Mouse (Mus musculus): ENCODE results near the gene Clmn. TPM values are rescaled to one million over a fixed set of nuclear protein-coding genes. Genes with fewer than 3 reads are reported as not detected.

Gene Clmn
- polyA plus RNA-seq, 1 experiment from 2014 or later: not detected

- H3K36me3 ChIP-seq (ENCODE audit: inconsistent target): no peaks in the 10 kb centered on the region
- WGBS (ENCODE audit: missing documents): 93% methylated on average over 10 of the region's 10 CpGs
- H3K79me2 ChIP-seq (ENCODE audit: inconsistent target): no peaks in the 10 kb centered on the region
- H3K4me3 ChIP-seq (ENCODE audit: inconsistent target): no peak overlapping the region
- H3K27ac ChIP-seq: no peak overlapping the region
These were observed 41.9 kb downstream of the Clmn start for GRCm38 (mm10) chr12:104822838-104823599.

- Histone ChIP-seq H3K4me3 (ENCODE audit: inconsistent target) (no peak overlapping the region), H3K79me2 (ENCODE audit: inconsistent target) (no peaks in the 10 kb centered on the region), H3K27ac (no peak overlapping the region), H3K36me3 (ENCODE audit: inconsistent target) (no peaks in the 10 kb centered on the region)
- WGBS (ENCODE audit: missing documents): 93% methylated on average over 8 of the region's 8 CpGs
These were observed 42.7 kb downstream of the Clmn start for GRCm38 (mm10) chr12:104822151-104822550.

- WGBS (ENCODE audit: missing documents): 58% methylated on average over 5 of the region's 5 CpGs
- Histone ChIP-seq H3K27ac (no peak overlapping the region), H3K79me2 (ENCODE audit: inconsistent target) (no peaks in the 10 kb centered on the region), H3K36me3 (ENCODE audit: inconsistent target) (no peaks in the 10 kb centered on the region), H3K4me3 (ENCODE audit: inconsistent target) (no peak overlapping the region)
These were observed 44.8 kb downstream of the Clmn start for GRCm38 (mm10) chr12:104820061-104820460.

GRCm38 (mm10) chr12:104819050-104819449, 45.8 kb downstream of the Clmn start:
- Histone ChIP-seq H3K79me2 (ENCODE audit: inconsistent target) (no peaks in the 10 kb centered on the region), H3K27ac (no peak overlapping the region), H3K36me3 (ENCODE audit: inconsistent target) (no peaks in the 10 kb centered on the region), H3K4me3 (ENCODE audit: inconsistent target) (no peak overlapping the region)
- 89% methylated on average over 8 of the region's 8 CpGs for WGBS (ENCODE audit: missing documents)

- WGBS (ENCODE audit: missing documents): 70% methylated on average over 7 of the region's 7 CpGs
- Histone ChIP-seq H3K36me3 (ENCODE audit: inconsistent target) (no peaks in the 10 kb centered on the region), H3K27ac (no peak overlapping the region), H3K4me3 (ENCODE audit: inconsistent target) (no peak overlapping the region), H3K79me2 (ENCODE audit: inconsistent target) (no peaks in the 10 kb centered on the region)
These were observed 46.8 kb downstream of the Clmn start for GRCm38 (mm10) chr12:104818057-104818456.

- no peaks in the 10 kb centered on the region for H3K36me3 ChIP-seq (ENCODE audit: inconsistent target)
- H3K79me2 ChIP-seq (ENCODE audit: inconsistent target): no peaks in the 10 kb centered on the region
- no peak overlapping the region for H3K4me3 ChIP-seq (ENCODE audit: inconsistent target)
- 82% methylated on average over 12 of the region's 12 CpGs for WGBS (ENCODE audit: missing documents)
- no peak overlapping the region for H3K27ac ChIP-seq
These were observed 47.6 kb downstream of the Clmn start for GRCm38 (mm10) chr12:104817172-104817866.

GRCm38 (mm10) chr12:104814291-104814690, 50.6 kb downstream of the Clmn start:
- Histone ChIP-seq H3K27ac (no peak overlapping the region), H3K79me2 (ENCODE audit: inconsistent target) (no peaks in the 10 kb centered on the region), H3K36me3 (ENCODE audit: inconsistent target) (no peaks in the 10 kb centered on the region), H3K4me3 (ENCODE audit: inconsistent target) (no peak overlapping the region)
- 88% methylated on average over 6 of the region's 7 CpGs for WGBS (ENCODE audit: missing documents)

GRCm38 (mm10) chr12:104813762-104814161, 51.1 kb downstream of the Clmn start:
- 89% methylated on average over 13 of the region's 13 CpGs for WGBS (ENCODE audit: missing documents)
- Histone ChIP-seq H3K79me2 (ENCODE audit: inconsistent target) (no peaks in the 10 kb centered on the region), H3K27ac (no peak overlapping the region), H3K36me3 (ENCODE audit: inconsistent target) (no peaks in the 10 kb centered on the region), H3K4me3 (ENCODE audit: inconsistent target) (no peak overlapping the region)

GRCm38 (mm10) chr12:104812711-104813110, 52.2 kb downstream of the Clmn start:
- Histone ChIP-seq H3K36me3 (ENCODE audit: inconsistent target) (no peaks in the 10 kb centered on the region), H3K79me2 (ENCODE audit: inconsistent target) (no peaks in the 10 kb centered on the region), H3K4me3 (ENCODE audit: inconsistent target) (no peak overlapping the region), H3K27ac (no peak overlapping the region)
- WGBS (ENCODE audit: missing documents): 67% methylated on average over 4 of the region's 4 CpGs

- 15% methylated on average over 7 of the region's 7 CpGs for WGBS (ENCODE audit: missing documents)
These were observed 53.9 kb downstream of the Clmn start for GRCm38 (mm10) chr12:104810923-104811443.

GRCm38 (mm10) chr12:104808421-104809067, 56.3 kb downstream of the Clmn start:
- WGBS (ENCODE audit: missing documents): 87% methylated on average over 16 of the region's 17 CpGs
- Histone ChIP-seq H3K4me3 (ENCODE audit: inconsistent target) (no peak overlapping the region), H3K36me3 (ENCODE audit: inconsistent target) (no peaks in the 10 kb centered on the region), H3K27ac (no peak overlapping the region), H3K79me2 (ENCODE audit: inconsistent target) (no peaks in the 10 kb centered on the region)

More at GRCm38 (mm10) chr12:104810923-104811443, 53.9 kb downstream of the Clmn start:
- Histone ChIP-seq H3K36me3 (ENCODE audit: inconsistent target) (no peaks in the 10 kb centered on the region), H3K79me2 (ENCODE audit: inconsistent target) (no peaks in the 10 kb centered on the region), H3K27ac (no peak overlapping the region), H3K4me3 (ENCODE audit: inconsistent target) (no peak overlapping the region)

GRCm38 (mm10) chr12:104806680-104807375, 58.0 kb downstream of the Clmn start:
- Histone ChIP-seq H3K36me3 (ENCODE audit: inconsistent target) (no peaks in the 10 kb centered on the region), H3K27ac (no peak overlapping the region), H3K79me2 (ENCODE audit: inconsistent target) (no peaks in the 10 kb centered on the region), H3K4me3 (ENCODE audit: inconsistent target) (no peak overlapping the region)
- WGBS (ENCODE audit: missing documents): 96% methylated on average over 4 of the region's 4 CpGs

GRCm38 (mm10) chr12:104801494-104802260, 63.2 kb downstream of the Clmn start:
- no peaks in the 10 kb centered on the region for H3K36me3 ChIP-seq (ENCODE audit: inconsistent target)
- 82% methylated on average over 9 of the region's 9 CpGs for WGBS (ENCODE audit: missing documents)
- no peaks in the 10 kb centered on the region for H3K79me2 ChIP-seq (ENCODE audit: inconsistent target)
- H3K27ac ChIP-seq: no peak overlapping the region
- no peak overlapping the region for H3K4me3 ChIP-seq (ENCODE audit: inconsistent target)

- H3K27ac ChIP-seq: no peak overlapping the region
- H3K79me2 ChIP-seq (ENCODE audit: inconsistent target): no peaks in the 10 kb centered on the region
- H3K4me3 ChIP-seq (ENCODE audit: inconsistent target): no peak overlapping the region
- no peaks in the 10 kb centered on the region for H3K36me3 ChIP-seq (ENCODE audit: inconsistent target)
- WGBS (ENCODE audit: missing documents): 89% methylated on average over 3 of the region's 3 CpGs
These were observed 65.5 kb downstream of the Clmn start for GRCm38 (mm10) chr12:104799365-104799764.

Measured in macrophage (primary cell).